Mouse (Mus musculus) CH12.LX (cell line): Measurements from ENCODE around the gene Tmpo. TPM values are rescaled to one million over a fixed set of nuclear protein-coding genes. Genes with fewer than 3 reads are reported as not detected.

Experiments
- DNase-seq: peaks from one replicate; pipeline ENCODE4 v3.0.0-alpha.2; 2013; ENCODE audit errors: extremely low read depth
- H3K27ac ChIP-seq: 2 replicates; pipeline ENCODE4 v1.5.1; 2012; ENCODE audit warnings: low read depth, mild to moderate bottlenecking, control low read depth, moderate library complexity; ENCODE audit not compliant: insufficient read depth
- H3K27me3 ChIP-seq: replicated peaks from 2 replicates; pipeline ENCODE3; 2012; ENCODE audit warnings: inconsistent platforms
- H3K36me3 ChIP-seq, 2 experiments: replicated peaks in 1 of 2; 2 replicates each; pipeline versions ENCODE3 to v1.6.1; 2012; ENCODE audit warnings: inconsistent platforms in 1 of 2, low read length in 1 of 2, mild to moderate bottlenecking in 1 of 2, mixed read lengths in 1 of 2, moderate library complexity in 1 of 2; ENCODE audit not compliant: control insufficient read depth in 1 of 2, insufficient read depth in 1 of 2
- H3K4me1 ChIP-seq, 2 experiments: 2 replicates each; pipeline ENCODE4 v1.6.1; 2012; ENCODE audit warnings: inconsistent platforms in 1 of 2, moderate library complexity in 1 of 2; ENCODE audit not compliant: insufficient read depth in 2 of 2, control insufficient read depth in 1 of 2
- H3K4me2 ChIP-seq: 2 replicates; pipeline ENCODE4 v1.6.1; 2012; ENCODE audit warnings: low read depth, mild to moderate bottlenecking, control low read depth; ENCODE audit not compliant: poor library complexity, insufficient read depth, severe bottlenecking
- H3K4me3 ChIP-seq, 3 experiments: fragments of 150-350 bp in 1 of 3; sonication (generic) in 1 of 3; replicated peaks in 1 of 3; 2 replicates each; pipeline versions ENCODE3 to v1.5.1; 2011 to 2012; ENCODE audit warnings: low read depth in 2 of 3, low read length in 2 of 3, mild to moderate bottlenecking in 2 of 3, moderate library complexity in 2 of 3, control low read depth in 1 of 3, improper control_type of control experiment in 1 of 3, inconsistent platforms in 1 of 3, mixed read lengths in 1 of 3; ENCODE audit not compliant: poor library complexity in 1 of 3
- H3K79me2 ChIP-seq: replicated peaks from 2 replicates; pipeline ENCODE4 v1.6.1; 2012; ENCODE audit warnings: mild to moderate bottlenecking, moderate library complexity; ENCODE audit not compliant: control insufficient read depth, poor library complexity, insufficient read depth, severe bottlenecking; ENCODE audit errors: extremely low read depth
- H3K9ac ChIP-seq: 2 replicates; pipeline ENCODE4 v1.6.1; 2012; ENCODE audit warnings: low read depth, mild to moderate bottlenecking, control low read depth, moderate library complexity; ENCODE audit not compliant: insufficient read depth
- H3K9me3 ChIP-seq: replicated peaks from 2 replicates; pipeline ENCODE3; 2012; ENCODE audit warnings: low read length, inconsistent platforms, mixed read lengths
- CHD2 ChIP-seq: IDR thresholded peaks from 2 replicates; pipeline ENCODE4 v1.6.1; 2011; ENCODE audit warnings: low read length, improper control_type of control experiment
- E2F4 ChIP-seq: IDR thresholded peaks from 2 replicates; pipeline ENCODE4 v1.6.1; 2011; ENCODE audit warnings: low read depth, low read length, improper control_type of control experiment; ENCODE audit not compliant: insufficient replicate concordance
- EP300 ChIP-seq: IDR thresholded peaks from 2 replicates; pipeline ENCODE4 v1.6.1; 2011; ENCODE audit warnings: low read length, improper control_type of control experiment
- HCFC1 ChIP-seq: IDR thresholded peaks from 2 replicates; pipeline ENCODE4 v1.6.1; 2012; ENCODE audit warnings: low read depth, mild to moderate bottlenecking, inconsistent platforms, low read length, improper control_type of control experiment
- MAFK ChIP-seq: IDR thresholded peaks from 2 replicates; pipeline ENCODE4 v1.6.1; 2011; ENCODE audit warnings: low read length, improper control_type of control experiment; ENCODE audit not compliant: insufficient replicate concordance
- NRF1 ChIP-seq: IDR thresholded peaks from 2 replicates; pipeline ENCODE4 v1.6.1; 2014; ENCODE audit warnings: low read depth, mild to moderate bottlenecking, inconsistent platforms, low read length, improper control_type of control experiment, moderate library complexity
- POLR2AphosphoS2 ChIP-seq: IDR thresholded peaks from 2 replicates; pipeline ENCODE4 v1.6.1; 2011; ENCODE audit warnings: low read depth, low read length, improper control_type of control experiment
- SMC3 ChIP-seq: IDR thresholded peaks from 2 replicates; pipeline ENCODE4 v1.6.1; 2011; ENCODE audit warnings: low read depth, low read length, improper control_type of control experiment
- TBP ChIP-seq: conservative IDR thresholded peaks from 2 replicates; pipeline ENCODE4 v1.6.1; 2011; ENCODE audit warnings: low read depth, low read length, improper control_type of control experiment
- TCF12 ChIP-seq: IDR thresholded peaks from 2 replicates; pipeline ENCODE4 v1.6.1; 2014; ENCODE audit warnings: low read depth, mild to moderate bottlenecking, inconsistent platforms, low read length, improper control_type of control experiment
- dilution Hi-C: fragments of 300-500 bp; cut with MboI; formaldehyde crosslinking; loops from 2 replicates; pipeline ENCODE4 v1.14.3; 2020; ENCODE audit warnings: low sequenced_read_pairs; ENCODE audit not compliant: extremely low pct_unique_long_range_greater_than_20kb, extremely low pct_ligation_motif_present
- in situ Hi-C: fragments of 300-500 bp; cut with MboI; formaldehyde crosslinking; loops from 3 replicates; pipeline ENCODE4 v1.14.3; 2019; ENCODE audit warnings: low sequenced_read_pairs, low pct_ligation_motif_present, low pct_unique_long_range_greater_than_20kb, mixed read lengths
- polyA plus RNA-seq: library from polyadenylated mRNA; unstranded; fragments of >175 nt; gene quantifications from 2 replicates; pipeline ENCODE4 v1.2.1, GENCODE M21; 2012; ENCODE audit warnings: low read depth; ENCODE audit not compliant: insufficient read length
- total RNA-seq, 2 experiments: library from RNA; depleted of rRNA; stranded (reverse); fragments of 300-350 nt in 1 of 2; fragments of >200 nt in 1 of 2; gene quantifications; 2 replicates each; pipeline ENCODE4 v1.2.3; 2012 to 2014

The Tmpo gene
- total and polyA plus RNA-seq, 3 experiments = 163 to 467 (median 198) TPM

DNA sequence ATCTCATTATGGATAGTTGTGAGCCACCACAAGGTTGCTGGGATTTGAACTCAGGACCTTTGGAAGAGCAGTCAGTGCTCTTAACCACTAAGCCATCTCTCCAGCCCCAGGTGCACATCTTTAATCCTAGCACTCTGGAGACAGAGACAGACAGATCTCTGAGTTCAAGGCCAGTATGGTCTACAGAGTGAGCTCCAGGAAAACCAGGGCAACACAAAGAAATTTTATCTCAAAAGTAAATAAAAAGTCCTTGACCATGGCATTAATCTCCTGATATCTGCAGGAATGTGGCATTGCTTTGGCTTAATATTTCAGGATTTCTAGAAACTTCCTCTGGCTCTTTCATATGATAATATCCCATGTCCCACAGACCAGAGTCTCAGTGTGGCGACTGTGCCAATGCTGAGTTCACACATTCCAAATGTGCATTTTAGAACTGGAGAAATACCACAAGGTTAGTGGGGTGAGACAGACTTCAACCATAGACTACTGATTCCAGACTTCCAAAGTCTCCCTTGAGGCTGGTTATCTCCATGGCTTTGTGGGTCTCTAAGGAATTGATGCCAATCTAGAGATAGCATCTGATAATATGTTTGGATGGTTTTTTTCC is 52.5 kb downstream of the Tmpo start:
- Histone ChIP-seq H3K27ac (no peak overlapping the region), H3K4me1 (peaks cover 3 to 9% of the 10 kb centered on the region in 2 experiments; a peak in 3 of 4 replicates), H3K79me2 (peaks cover under 1% of the 10 kb centered on the region; the same call in 1 of the 2 replicates), H3K4me2 (no peak overlapping the region), H3K9ac (no peak overlapping the region)
- dilution Hi-C loops = no loop called here
- no peak for DNase-seq
- TF ChIP-seq NRF1 (no peak), EP300 (no peak), POLR2AphosphoS2 (no peak), TBP (peak; percentile 75)
- TF ChIP-seq, all 38 proteins: peak for 1
- in situ Hi-C loops = no loop called here
- Histone ChIP-seq H3K36me3 (no peaks in the 10 kb centered on the region), H3K9me3 (no peaks in the 10 kb centered on the region), H3K4me3 (no peak overlapping the region), H3K27me3 (no peaks in the 10 kb centered on the region)

DNA sequence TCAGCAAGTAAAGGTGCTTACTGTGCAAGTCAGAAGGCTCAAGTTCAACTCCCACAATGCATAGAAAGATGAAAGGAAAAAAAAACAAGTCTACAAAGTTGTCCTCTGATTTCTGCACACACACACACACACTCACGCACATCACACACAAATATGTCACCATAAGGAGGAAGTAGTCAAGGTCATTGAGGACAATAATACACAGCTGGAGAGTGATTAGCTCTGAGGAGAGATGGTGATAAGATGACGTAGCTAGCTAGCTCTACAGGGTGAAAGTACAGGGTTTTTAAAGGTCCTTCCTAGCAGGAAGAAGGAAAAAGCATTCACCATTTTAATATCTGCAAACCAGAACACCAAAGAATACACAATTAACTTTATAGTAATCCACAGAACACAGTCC is 53.7 kb downstream of the Tmpo start:
- Histone ChIP-seq H3K4me3 (no peak overlapping the region), H3K4me1 (peaks cover 3 to 9% of the 10 kb centered on the region in 2 experiments; a peak in 3 of 4 replicates), H3K4me2 (no peak overlapping the region), H3K79me2 (peaks cover 13% of the 10 kb centered on the region), H3K27ac (no peak overlapping the region)
- in situ Hi-C loops = no loop called here
- TF ChIP-seq SMC3 = no peak
- TF ChIP-seq POLR2AphosphoS2 = no peak
- TF ChIP-seq MAFK = no peak
- no peak for TF ChIP-seq E2F4
- no peak for TF ChIP-seq HCFC1
- no peak for TF ChIP-seq CHD2
- no peak for TF ChIP-seq TCF12
- TF ChIP-seq, all 38 proteins: peak for 0
- Histone ChIP-seq H3K36me3 (no peaks in the 10 kb centered on the region), H3K27me3 (no peaks in the 10 kb centered on the region), H3K9ac (no peak overlapping the region), H3K9me3 (no peaks in the 10 kb centered on the region)
- no peak for DNase-seq
- dilution Hi-C loops = no loop called here

DNA sequence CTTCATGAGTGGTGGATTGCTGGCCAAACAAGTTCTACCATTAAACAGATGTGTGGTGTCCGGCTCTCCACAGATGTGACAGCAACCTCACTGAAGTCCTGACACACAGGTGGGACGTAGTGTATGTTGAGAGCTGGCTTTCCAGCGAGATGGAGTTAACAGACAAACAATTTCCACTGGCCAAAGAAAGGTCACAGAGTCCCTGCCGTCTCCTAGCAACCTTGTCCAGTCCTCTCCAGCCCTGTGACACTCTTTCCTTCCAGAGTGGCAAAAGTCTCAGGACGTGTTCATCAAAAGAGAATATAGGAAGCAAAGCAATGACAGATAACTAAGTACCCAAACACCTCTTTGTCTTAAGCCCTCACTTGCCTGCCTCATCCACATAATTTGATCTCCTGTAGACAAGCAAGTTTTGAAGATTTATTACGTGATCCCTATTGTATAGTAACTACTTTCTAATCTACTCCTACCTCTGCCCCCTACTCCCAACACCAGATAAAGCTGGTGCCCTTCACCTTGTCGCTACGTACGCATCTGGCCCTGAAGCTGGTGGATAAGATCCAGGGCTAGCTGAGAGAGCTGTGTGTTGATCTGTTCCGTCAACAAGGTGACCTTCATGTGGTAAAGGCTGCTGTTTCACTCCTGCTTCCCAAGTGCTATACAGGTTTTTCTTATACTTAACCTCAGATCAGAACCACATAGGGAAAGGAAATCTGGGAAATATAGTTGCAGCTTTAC is 54.3 kb downstream of the Tmpo start:
- no peak overlapping the region for H3K27ac ChIP-seq
- TF ChIP-seq CHD2 = no peak
- no peaks in the 10 kb centered on the region for H3K9me3 ChIP-seq
- H3K27me3 ChIP-seq = no peaks in the 10 kb centered on the region
- in situ Hi-C loops = no loop called here
- no peak overlapping the region for H3K9ac ChIP-seq
- dilution Hi-C loops = no loop called here
- H3K4me2 ChIP-seq = no peak overlapping the region
- no peak overlapping the region for H3K4me3 ChIP-seq
- H3K36me3 ChIP-seq = peaks cover 4% of the 10 kb centered on the region in 2 experiments
- peaks cover 18% of the 10 kb centered on the region for H3K79me2 ChIP-seq
- peaks cover 6 to 14% of the 10 kb centered on the region in 2 experiments; a peak in 3 of 4 replicates for H3K4me1 ChIP-seq
- DNase-seq = no peak
